Comparison of ENCODE assay signal across 41 mouse cellular contexts in the genomic region with DNA sequence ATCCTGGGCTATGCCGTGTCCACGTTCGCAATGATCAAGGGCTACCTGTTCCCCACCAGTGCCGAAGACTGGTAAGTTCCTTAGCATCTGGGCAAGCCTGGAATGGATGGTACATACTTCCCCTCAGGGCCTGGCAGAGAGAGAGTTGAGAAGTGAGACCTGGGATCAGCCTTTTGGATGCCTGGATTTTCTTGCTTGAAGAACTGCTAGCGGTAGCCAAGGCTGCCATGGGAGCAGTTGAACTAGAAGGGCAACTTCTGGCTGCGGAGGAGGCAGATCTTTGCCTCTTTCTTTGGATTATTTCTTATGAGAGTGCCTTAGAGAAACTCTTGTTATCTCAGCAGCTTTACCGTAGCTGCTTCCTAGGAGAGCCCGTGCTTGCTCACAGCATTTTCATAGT. TPM values are rescaled to one million over a fixed set of nuclear protein-coding genes. Genes with fewer than 3 reads are reported as not detected.
"Had no signal": no experiment of that assay in that cellular context is flagged by ENCODE, and none has a peak within 500 bp of the region (broad histone marks: within the 10 kb centered on the region; RNA-seq: fewer than 3 reads in every experiment).

No protein-coding gene starts in this region.

- H3K27ac ChIP-seq: heart, embryonic 10.5 days; hindbrain, embryonic 10.5 days; hindbrain, embryonic 12.5 days; hindbrain, embryonic 14.5 days; intestine, embryonic 15.5 days; layer of hippocampus, adult 2 months; left cerebral cortex, adult 2 months; limb, embryonic 13.5 days; limb, embryonic 15.5 days; liver, embryonic 12.5 days; liver, embryonic 14.5 days had no signal

- H3K4me3 ChIP-seq: heart, embryonic 10.5 days; heart, embryonic 12.5 days; hindbrain, embryonic 10.5 days; hindbrain, embryonic 12.5 days; intestine, embryonic 15.5 days; layer of hippocampus, adult 2 months; left cerebral cortex, adult 2 months; limb, embryonic 13.5 days; limb, embryonic 15.5 days; liver, embryonic 12.5 days had no signal

- DNase-seq: gastrocnemius, postnatal 14 days; gastrocnemius, postnatal 36 days; heart, adult 18-20 months; heart, postnatal 10 days; heart, postnatal 4 days; kidney, adult 18-20 months; kidney, adult 8-10 months; kidney, postnatal 10 days; kidney, postnatal 25 days; kidney, postnatal 4 days; left cerebral cortex, postnatal 4 days had no signal

- H3K9me3 ChIP-seq: heart, embryonic 10.5 days; hindbrain, embryonic 10.5 days; hindbrain, embryonic 12.5 days; intestine, embryonic 15.5 days; limb, embryonic 13.5 days; limb, embryonic 15.5 days; liver, embryonic 12.5 days had no signal

- H3K4me1 ChIP-seq: heart, embryonic 10.5 days; hindbrain, embryonic 10.5 days; intestine, embryonic 15.5 days; limb, embryonic 13.5 days; limb, embryonic 15.5 days; liver, embryonic 12.5 days had no signal

- H3K27me3 ChIP-seq: heart, embryonic 12.5 days; hindbrain, embryonic 12.5 days; intestine, embryonic 15.5 days; limb, embryonic 13.5 days; limb, embryonic 15.5 days; liver, embryonic 12.5 days had no signal

RNA-seq across cellular contexts. Expression of gene Gm498, which starts 25.3 kb away (rescaled TPM):
- total RNA-seq: gastrocnemius, adult 18-20 months; gastrocnemius, adult 8-10 months; gastrocnemius, postnatal 14 days; gastrocnemius, postnatal 36 days; granulocyte monocyte progenitor cell, adult 5-6 weeks; heart, adult 18-20 months; heart, adult 8-10 months; heart, postnatal 10 days; heart, postnatal 25 days; heart, postnatal 4 days; layer of hippocampus, adult 2 months; layer of hippocampus, postnatal 10 days; layer of hippocampus, postnatal 25 days; left cerebral cortex, adult 2 months; left cerebral cortex, postnatal 14 days; left cerebral cortex, postnatal 4 days; liver, adult 2 months had no signal
- polyA plus RNA-seq: heart, embryonic 10.5 days; heart, embryonic 12.5 days; heart, embryonic 14.5 days; heart, embryonic 16.5 days; hindbrain, embryonic 10.5 days; hindbrain, embryonic 12.5 days; hindbrain, embryonic 14.5 days; hindbrain, embryonic 16.5 days; inflammation-experienced regulatory T-cells, adult 6 months; intestine, embryonic 15.5 days; intestine, postnatal 0 days; kidney, embryonic 14.5 days; kidney, embryonic 16.5 days; limb, embryonic 11.5 days; limb, embryonic 13.5 days; limb, embryonic 15.5 days; liver, adult 2 months; liver, embryonic 12.5 days; liver, embryonic 14.5 days; liver, embryonic 16.5 days had no signal
